Mouse (Mus musculus) layer of hippocampus, postnatal 10 days (tissue): Measurements from ENCODE around the gene Olfr1386. TPM values are rescaled to one million over a fixed set of nuclear protein-coding genes. Genes with fewer than 3 reads are reported as not detected.
"Not testable (repeated sequence)": the region's sequence is repeated elsewhere in the genome, so short reads cannot be mapped to it uniquely, and the experiment has no call there.

Source experiments
- DNase-seq, 2 experiments: peaks; one replicate each; pipeline ENCODE4 v3.0.0; 2021; ENCODE audit warnings: low spot score in 2 of 2
- long read RNA-seq: library from polyadenylated mRNA; stranded (forward); transcript quantifications from one replicate; pipeline ENCODE4 v2.0.0, GENCODE M21; 2023
- total RNA-seq, 2 experiments: library from RNA; stranded (reverse); gene quantifications; 2 replicates each; pipeline ENCODE4 v1.2.3; 2021

Olfr1386 gene
- total RNA-seq: not detected
- long read RNA-seq: 0 reads

DNA sequence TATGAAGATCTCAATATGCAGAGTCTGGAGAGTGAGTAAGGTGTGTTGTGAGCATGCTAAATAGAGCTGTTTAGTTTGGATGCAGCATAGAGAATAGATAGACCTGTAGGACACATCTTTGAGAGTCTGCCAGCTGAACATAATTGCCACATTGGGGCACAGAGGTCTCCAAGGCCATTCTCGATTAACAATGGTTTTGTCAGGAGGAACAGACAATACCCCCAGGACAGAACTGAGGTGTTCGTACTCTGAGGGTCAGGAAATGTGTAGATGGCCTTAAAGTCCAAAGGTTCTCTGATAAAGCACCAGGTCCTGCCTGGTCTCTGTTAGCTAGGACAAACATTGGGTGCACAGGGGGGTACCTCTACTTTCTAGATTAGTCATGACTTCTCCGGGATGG, at the start of gene Olfr1386:
Olfr1386 (plus strand) TSS at position 301 of the 400 bp plus-strand sequence.
- DNase-seq: not testable (repeated sequence)

DNA sequence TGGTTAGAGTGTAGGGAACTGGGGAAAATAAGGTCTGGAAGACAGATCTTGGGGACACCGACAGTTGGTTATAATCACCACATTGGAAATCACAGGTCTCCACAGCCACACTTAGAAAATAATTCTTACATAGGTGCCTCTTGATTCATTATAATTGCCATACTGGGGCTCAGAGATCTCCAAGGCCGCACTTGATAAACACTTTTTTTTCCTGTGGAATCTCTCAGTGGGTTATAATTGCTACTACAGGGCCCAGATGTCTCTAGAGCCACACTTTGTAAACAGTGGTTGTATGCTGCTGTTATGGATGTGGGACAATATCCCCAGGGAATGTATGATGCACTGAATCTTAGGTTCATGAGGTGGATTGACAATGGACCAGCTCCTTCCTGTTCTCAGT, 42.1 kb upstream of the Olfr1386 start, which contains the start of gene Olfr1389:
Olfr1389 (plus strand) TSS at position 301 of the 400 bp plus-strand sequence.
- no peak for DNase-seq

DNA sequence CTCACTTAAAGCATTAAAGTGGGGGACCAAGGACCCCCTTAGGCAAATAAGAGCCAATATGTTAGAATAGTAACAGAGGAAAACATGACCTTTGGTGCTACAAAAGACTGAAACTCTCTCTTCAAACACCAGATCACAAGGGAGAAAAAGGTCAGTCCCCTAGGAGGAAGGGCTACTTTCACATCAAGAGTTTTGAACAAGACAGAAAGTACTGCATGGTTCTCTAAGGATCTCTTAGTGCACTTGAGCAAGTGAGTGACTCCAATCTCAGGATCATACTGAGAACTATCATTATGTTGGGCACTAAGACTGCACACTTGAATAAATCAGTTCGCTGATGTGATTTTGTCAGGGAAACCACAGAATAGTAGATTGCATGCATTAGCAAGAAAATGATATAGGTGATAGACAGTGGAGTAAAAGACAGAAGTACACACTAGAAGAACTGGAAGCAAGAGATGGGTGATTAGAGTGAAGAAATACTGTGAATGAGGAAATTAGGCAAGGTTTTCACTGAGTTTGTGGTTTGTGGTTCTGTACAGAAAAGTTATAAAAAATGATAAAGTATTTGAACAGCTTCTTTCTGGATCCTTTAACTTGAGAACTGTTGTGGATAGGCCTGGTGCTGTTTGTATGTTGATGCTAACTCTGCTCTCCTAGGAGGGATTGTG, 39.5 kb upstream of the Olfr1386 start:
- DNase-seq: no peak

DNA sequence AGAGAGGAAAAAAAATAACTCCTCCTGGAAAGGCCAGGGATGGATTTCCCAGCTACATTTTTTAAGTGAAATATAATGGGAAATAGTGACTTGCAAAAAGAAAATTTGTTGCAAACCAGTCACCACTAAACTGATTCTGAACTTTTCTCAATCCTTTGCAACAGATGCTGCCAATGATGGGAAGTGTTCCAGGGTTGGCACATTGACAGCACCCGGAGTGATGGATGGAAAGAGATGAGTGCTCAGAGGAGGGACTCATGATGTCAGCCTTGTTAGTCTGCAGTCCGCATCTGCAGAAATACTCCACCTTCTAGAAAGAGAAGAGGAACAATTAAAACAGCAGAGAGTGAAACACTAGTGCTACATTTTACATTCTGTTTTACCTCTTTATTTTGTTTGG, 35.2 kb upstream of the Olfr1386 start:
- DNase-seq: peak; percentile 48 to 54

DNA sequence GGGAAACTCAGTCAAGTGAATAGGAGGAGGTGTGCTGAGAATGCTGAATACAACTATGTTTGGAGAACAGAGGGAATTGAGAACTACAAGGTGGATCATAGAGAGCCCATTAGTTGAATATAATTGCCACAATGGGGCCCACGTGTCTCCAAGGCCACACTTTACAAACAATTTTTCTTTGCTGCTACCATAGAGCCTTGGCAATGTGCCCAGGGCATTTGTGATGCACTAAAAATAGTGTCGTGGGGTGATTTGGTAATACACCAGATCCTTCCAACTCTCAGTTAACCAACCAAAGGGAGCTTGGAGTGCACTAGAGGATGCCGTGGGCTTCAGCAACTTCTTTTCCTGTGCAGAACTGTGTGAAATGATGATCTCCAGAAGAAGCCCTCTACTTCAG, 28.4 kb upstream of the Olfr1386 start, which contains the start of gene Olfr1388:
Olfr1388 (plus strand) TSS at position 214 of the 400 bp plus-strand sequence.
- peak in 1 of 2 experiments; percentile 4 for DNase-seq

DNA sequence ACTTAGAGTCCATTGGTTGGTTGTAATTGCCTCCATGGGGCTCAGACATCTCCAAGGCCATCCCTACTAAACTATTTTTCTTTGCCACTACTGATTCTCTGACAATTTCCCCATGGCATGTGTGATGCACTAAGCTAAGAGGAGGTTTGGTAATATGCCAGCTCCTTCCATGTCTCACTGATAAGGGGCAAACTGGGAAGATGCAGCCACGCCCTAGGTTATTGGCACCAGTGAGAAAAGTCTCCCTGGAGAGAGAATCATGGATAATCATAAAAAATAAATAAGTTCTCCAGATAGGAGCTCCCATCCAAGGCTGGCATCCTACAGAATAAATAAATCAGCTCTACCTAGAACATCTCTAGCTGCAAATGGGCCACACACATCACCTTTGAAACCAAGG, 9.8 kb upstream of the Olfr1386 start, which contains the start of gene Olfr1387:
Olfr1387 (plus strand) TSS at position 301 of the 400 bp plus-strand sequence.
- no peak for DNase-seq

DNA sequence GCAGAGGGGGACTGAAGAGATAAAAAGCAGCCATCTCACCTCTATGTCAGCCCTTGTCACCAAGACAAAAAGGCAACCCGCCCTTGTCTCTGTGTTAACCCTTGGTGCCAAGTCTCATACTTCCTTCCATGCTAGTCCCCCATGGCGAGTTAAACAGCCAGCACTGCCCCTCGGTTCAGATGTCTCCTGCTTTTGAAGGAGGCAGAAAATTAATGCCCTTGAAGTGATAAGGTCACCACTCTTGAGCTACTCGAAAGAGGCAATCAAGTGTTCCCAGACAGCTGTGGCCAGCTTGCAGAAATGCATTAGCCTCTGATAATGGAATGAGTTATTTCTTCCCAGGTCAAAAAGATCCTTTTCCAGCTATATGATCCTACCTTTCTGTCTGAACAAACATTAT, 21.1 kb downstream of the Olfr1386 start:
- no peak for DNase-seq

DNA sequence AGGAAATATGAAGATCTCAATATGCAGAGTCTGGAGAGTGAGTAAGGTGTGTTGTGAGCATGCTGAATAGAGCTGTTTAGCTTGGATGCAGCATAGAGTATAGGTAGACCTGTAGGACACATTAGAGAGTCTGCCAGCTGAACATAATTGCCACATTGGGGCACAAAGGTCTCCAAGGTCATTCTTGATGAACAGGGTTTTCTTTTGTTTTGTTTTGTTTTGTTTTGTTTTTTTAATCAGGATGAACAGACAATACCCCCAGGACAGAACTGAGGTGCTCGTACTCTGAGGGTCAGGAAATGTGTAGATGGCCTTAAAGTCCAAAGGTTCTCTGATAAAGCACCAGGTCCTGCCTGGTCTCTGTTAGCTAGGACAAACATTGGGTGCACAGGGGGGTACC, 23.9 kb downstream of the Olfr1386 start, which contains the start of gene Olfr1385:
Olfr1385 (plus strand) TSS at position 301 of the 400 bp plus-strand sequence.
- DNase-seq: not testable (repeated sequence)

DNA sequence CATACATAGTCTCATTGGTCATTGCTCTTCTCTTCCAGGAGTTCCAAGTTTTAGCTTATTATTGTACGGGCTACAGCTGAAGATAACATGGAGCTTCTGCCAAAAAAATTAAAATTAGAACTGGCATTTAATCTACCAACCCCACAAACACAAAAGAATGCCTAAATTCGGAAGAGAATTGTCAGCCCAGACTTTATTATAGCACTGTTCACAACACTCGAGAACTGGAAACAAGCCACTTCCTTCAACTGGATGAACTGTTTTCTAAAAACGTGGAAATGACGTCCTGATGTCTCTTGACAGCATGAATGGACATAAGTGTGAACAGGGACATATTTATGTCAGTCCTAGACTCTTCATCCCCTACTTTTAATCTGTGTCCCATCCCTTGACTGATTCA, 53.2 kb downstream of the Olfr1386 start:
- DNase-seq: no peak

DNA sequence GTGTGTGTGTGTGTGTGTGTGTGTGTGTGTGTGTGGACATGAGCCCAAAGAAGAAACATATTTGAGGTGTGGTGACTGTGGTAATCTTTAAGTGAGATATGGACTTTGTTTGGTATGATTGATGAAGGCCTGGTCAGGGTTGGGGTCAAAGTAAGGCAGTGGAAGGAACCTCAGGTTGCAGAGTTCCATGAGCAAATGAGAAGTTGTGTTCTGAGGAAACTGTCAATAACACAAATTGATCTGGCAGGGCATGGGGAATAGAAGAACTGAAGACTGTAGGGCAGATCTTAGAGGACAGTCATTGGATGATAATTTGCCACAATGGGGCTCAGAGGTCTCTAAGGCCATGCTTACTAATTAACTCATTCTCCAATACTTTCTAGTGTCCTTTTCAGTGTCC, 54.5 kb downstream of the Olfr1386 start, which contains the start of gene Olfr1383:
Olfr1383 (plus strand) TSS at position 301 of the 400 bp plus-strand sequence.
- no peak for DNase-seq

Other genes starting within 250 kb of the Olfr1386 start
- 10 to 100 TPM; 43.9 to 50.2 TPM for gene Mgat1, start 220.9 kb upstream of the Olfr1386 start, total RNA-seq
- not detected for gene Olfr1393, start 186.7 kb upstream of the Olfr1386 start, total RNA-seq
- gene Olfr1392, start 179.8 kb upstream of the Olfr1386 start, total RNA-seq: under 1 TPM; 0.11 to 0.14 TPM
- under 1 TPM in 1 of 2 experiments, not detected in 1; 0.25 TPM for gene Olfr10, start 160.3 kb upstream of the Olfr1386 start, total RNA-seq
- not detected for gene Olfr1391, start 142.3 kb upstream of the Olfr1386 start, total RNA-seq
- gene Olfr1390, start 129.9 kb upstream of the Olfr1386 start, total RNA-seq: not detected
- gene Olfr1389, start 42.0 kb upstream of the Olfr1386 start, total RNA-seq: not detected
- gene Olfr1388, start 28.4 kb upstream of the Olfr1386 start, total RNA-seq: under 1 TPM; 0.42 to 0.66 TPM
- gene Olfr1387, start 9.7 kb upstream of the Olfr1386 start, total RNA-seq: not detected
- under 1 TPM in 1 of 2 experiments, not detected in 1; 0.11 TPM for gene Olfr1385, start 24.0 kb downstream of the Olfr1386 start, total RNA-seq
- not detected for gene Olfr1384, start 41.7 kb downstream of the Olfr1386 start, total RNA-seq
- under 1 TPM; 0.46 to 0.56 TPM for gene Olfr1383, start 54.6 kb downstream of the Olfr1386 start, total RNA-seq
- not detected for gene Olfr1382, start 63.2 kb downstream of the Olfr1386 start, total RNA-seq
- gene Olfr1381, start 78.4 kb downstream of the Olfr1386 start, total RNA-seq: not detected
- gene Olfr1380, start 91.8 kb downstream of the Olfr1386 start, total RNA-seq: not detected
- 1 to 10 TPM; 3.9 to 4.4 TPM for gene Flt4, start 144.2 kb downstream of the Olfr1386 start, total RNA-seq
- gene Scgb3a1, start 198.6 kb downstream of the Olfr1386 start, total RNA-seq: under 1 TPM in 1 of 2 experiments, not detected in 1; 0.78 TPM
- 10 to 100 TPM; 49.8 to 51.1 TPM for gene Cnot6, start 247.7 kb downstream of the Olfr1386 start, total RNA-seq